Mouse (Mus musculus) small intestine, adult 10 weeks (tissue): ENCODE measurements around the gene Cdiptos. TPM values are rescaled to one million over a fixed set of nuclear protein-coding genes. Genes with fewer than 3 reads are reported as not detected.

ENCODE experiments used
- polyA plus RNA-seq: library from polyadenylated mRNA; stranded (reverse); fragments of 350-450 nt; fragmentation: Illumina TruSeq; extraction: RNeasy Lipid Tissue Mini Kit (QIAGEN cat#74804); gene quantifications from one replicate; pipeline ENCODE4 v1.2.3, GENCODE M21; 2014; ENCODE audit warnings: low replicate concordance

Cdiptos gene
- 0.45 TPM for polyA plus RNA-seq

GRCm38 (mm10) chr7:126975950-126976866, at the start of gene Cdiptos:
Gene Cdiptos (minus strand): TSS chr7:126976098.

GRCm38 (mm10) chr7:127020901-127021562, 45.1 kb upstream of the Cdiptos start, which contains the start of the genes Gm42742 and Prrt2:
Gene Gm42742 (minus strand): TSS chr7:127021097.
Gene Prrt2 (minus strand): TSS chr7:127021211.

GRCm38 (mm10) chr7:127016971-127017949, 41.4 kb upstream of the Cdiptos start, which contains the start of gene Pagr1a:
Gene Pagr1a (minus strand): TSS chr7:127017352.

GRCm38 (mm10) chr7:127016481-127016485, 40.4 kb upstream of the Cdiptos start, which contains the start of gene Pagr1b:
Gene Pagr1b (minus strand): TSS chr7:127016484.

GRCm38 (mm10) chr7:127014320-127014719, 38.4 kb upstream of the Cdiptos start, which contains the start of gene Mvp:
Gene Mvp (minus strand): TSS chr7:127014621.

GRCm38 (mm10) chr7:126975893-126975949, 177 bp downstream of the Cdiptos start, which contains the start of gene Cdipt:
Gene Cdipt (plus strand): TSS chr7:126975914.

GRCm38 (mm10) chr7:126949793-126950646, 25.9 kb downstream of the Cdiptos start, which contains the start of gene Sez6l2:
Gene Sez6l2 (plus strand): TSS chr7:126950563.

GRCm38 (mm10) chr7:126949403-126949792, 26.5 kb downstream of the Cdiptos start, which contains the start of gene Asphd1:
Gene Asphd1 (minus strand): TSS chr7:126949582.

GRCm38 (mm10) chr7:126928384-126929037, 47.4 kb downstream of the Cdiptos start, which contains the start of gene Kctd13:
Gene Kctd13 (plus strand): TSS chr7:126928879.

GRCm38 (mm10) chr7:126922624-126923060, 53.3 kb downstream of the Cdiptos start, which contains the start of gene Tmem219:
Gene Tmem219 (minus strand): TSS chr7:126922917.

Other genes starting within 250 kb of the Cdiptos start
- 12.0 TPM for gene Mapk3, start 216.5 kb downstream of the Cdiptos start, polyA plus RNA-seq
- gene Gdpd3, start 209.8 kb downstream of the Cdiptos start, polyA plus RNA-seq: 2.1 TPM
- 5.8 TPM for gene Ypel3, start 199.1 kb downstream of the Cdiptos start, polyA plus RNA-seq
- gene Tbx6, start 194.6 kb downstream of the Cdiptos start, polyA plus RNA-seq: not detected
- gene Ppp4c, start 183.6 kb downstream of the Cdiptos start, polyA plus RNA-seq: 24.4 TPM
- gene Fam57b, start 178.4 kb downstream of the Cdiptos start, polyA plus RNA-seq: not detected
- gene 4930451I11Rik, start 144.5 kb downstream of the Cdiptos start, polyA plus RNA-seq: not detected
- not detected for gene Doc2a, start 128.7 kb downstream of the Cdiptos start, polyA plus RNA-seq
- 10.8 TPM for gene Hirip3, start 114.1 kb downstream of the Cdiptos start, polyA plus RNA-seq
- gene Ino80e, start 113.7 kb downstream of the Cdiptos start, polyA plus RNA-seq: 2.2 TPM
- 4.1 TPM for gene Taok2, start 91.4 kb downstream of the Cdiptos start, polyA plus RNA-seq
- gene Tmem219, start 53.2 kb downstream of the Cdiptos start, polyA plus RNA-seq: 5.0 TPM
- gene Kctd13, start 47.2 kb downstream of the Cdiptos start, polyA plus RNA-seq: 1.8 TPM
- gene Asphd1, start 26.5 kb downstream of the Cdiptos start, polyA plus RNA-seq: not detected
- 0.78 TPM for gene Sez6l2, start 25.5 kb downstream of the Cdiptos start, polyA plus RNA-seq
- gene Cdipt, start 184 bp downstream of the Cdiptos start, polyA plus RNA-seq: 15.7 TPM
- 0.74 TPM for gene Mvp, start 38.5 kb upstream of the Cdiptos start, polyA plus RNA-seq
- not detected for gene Pagr1b, start 40.4 kb upstream of the Cdiptos start, polyA plus RNA-seq
- not detected for gene Pagr1a, start 41.3 kb upstream of the Cdiptos start, polyA plus RNA-seq
- 0.52 TPM for gene Gm42742, start 45.0 kb upstream of the Cdiptos start, polyA plus RNA-seq
- gene Prrt2, start 45.1 kb upstream of the Cdiptos start, polyA plus RNA-seq: not detected
- gene Maz, start 50.9 kb upstream of the Cdiptos start, polyA plus RNA-seq: 13.0 TPM
- gene Kif22, start 66.4 kb upstream of the Cdiptos start, polyA plus RNA-seq: 0.97 TPM
- gene Zg16, start 111.2 kb upstream of the Cdiptos start, polyA plus RNA-seq: 380 TPM
- 1.6 TPM for gene AI467606, start 115.3 kb upstream of the Cdiptos start, polyA plus RNA-seq
- 0.48 TPM for gene Qprt, start 146.1 kb upstream of the Cdiptos start, polyA plus RNA-seq
- gene Spn, start 161.7 kb upstream of the Cdiptos start, polyA plus RNA-seq: 0.89 TPM
- gene Cd2bp2, start 220.0 kb upstream of the Cdiptos start, polyA plus RNA-seq: 9.1 TPM
- gene Tbc1d10b, start 232.4 kb upstream of the Cdiptos start, polyA plus RNA-seq: 3.0 TPM
- gene Mylpf, start 232.8 kb upstream of the Cdiptos start, polyA plus RNA-seq: not detected